Mouse (Mus musculus) stomach, embryonic 14.5 days (tissue): ENCODE measurements around the gene Ptbp2. TPM values are rescaled to one million over a fixed set of nuclear protein-coding genes. Genes with fewer than 3 reads are reported as not detected.

Experiments
- ATAC-seq: fragments of 200-750 bp; cut with Nextera tagmentation; 2 replicates; pipeline ENCODE4 v1.8.0; 2017; ENCODE audit warnings: low read depth, moderate TSS enrichment; ENCODE audit not compliant: insufficient number of reproducible peaks, insufficient read depth, low FRiP score
- H3K27ac ChIP-seq: fragments of 300-500 bp; sonication (generic); 2 replicates; pipeline ENCODE4 v1.5.1; 2014; ENCODE audit warnings: mild to moderate bottlenecking, low read length, moderate library complexity, mixed read lengths
- H3K27me3 ChIP-seq: fragments of 300-500 bp; sonication (generic); 2 replicates; pipeline ENCODE4 v1.6.1; 2014; ENCODE audit warnings: low read length, control low read depth, mixed read lengths; ENCODE audit not compliant: control insufficient read depth, insufficient read depth
- H3K36me3 ChIP-seq: fragments of 300-500 bp; sonication (generic); 2 replicates; pipeline ENCODE4 v1.6.1; 2014; ENCODE audit warnings: mild to moderate bottlenecking, control low read depth, low read length, moderate library complexity, mixed read lengths; ENCODE audit not compliant: control insufficient read depth, insufficient read depth
- H3K4me1 ChIP-seq: fragments of 300-500 bp; sonication (generic); 2 replicates; pipeline ENCODE4 v1.6.1; 2014; ENCODE audit warnings: low read length, control low read depth, mixed read lengths; ENCODE audit not compliant: control insufficient read depth, insufficient read depth
- H3K4me2 ChIP-seq: fragments of 300-500 bp; sonication (generic); replicated peaks from 2 replicates; pipeline ENCODE4 v1.6.1; 2014; ENCODE audit warnings: low read depth, low read length, control low read depth
- H3K4me3 ChIP-seq: fragments of 300-500 bp; sonication (generic); 2 replicates; pipeline ENCODE4 v1.5.1; 2014; ENCODE audit warnings: low read depth, low read length, control low read depth
- H3K9ac ChIP-seq: fragments of 300-500 bp; sonication (generic); replicated peaks from 2 replicates; pipeline ENCODE4 v1.6.1; 2014; ENCODE audit warnings: low read depth, mild to moderate bottlenecking, control low read depth, low read length, moderate library complexity, mixed read lengths
- H3K9me3 ChIP-seq: fragments of 300-500 bp; sonication (generic); 2 replicates; pipeline ENCODE4 v1.6.1; 2016; ENCODE audit warnings: low read depth, low read length, control low read depth; ENCODE audit not compliant: control insufficient read depth
- WGBS: fragments of 180-500 bp; shearing (Covaris S2); extraction: QIAGEN DNeasy Blood & Tissue Kit; methylation state at CpG from one replicate; pipeline ENCODE4 v1.1.7; 2014; 5-methylcytosine and 5-hydroxymethylcytosine counted together
- microRNA-seq: library from miRNA; unstranded; fragments of <30 nt; microRNA quantifications from one replicate; pipeline ENCODE4, GENCODE M21; 2016
- polyA plus RNA-seq: library from polyadenylated mRNA; unstranded; fragments of >200 nt; fragmentation: Nextera tagmentation; extraction: Ambion mirVana; gene quantifications from 2 replicates; pipeline ENCODE4 v1.2.1, GENCODE M21; 2014

The Ptbp2 gene
- polyA plus RNA-seq, 1 experiment from 2014 or later, result 85.1 TPM

- peaks cover 22% of the 10 kb centered on the region for H3K36me3 ChIP-seq
- no peaks in the 10 kb centered on the region for H3K4me1 ChIP-seq
- H3K27me3 ChIP-seq, result no peaks in the 10 kb centered on the region
- no peaks in the 10 kb centered on the region for H3K9me3 ChIP-seq
- H3K27ac ChIP-seq, result no peak overlapping the region
- H3K9ac ChIP-seq, result no peak overlapping the region
- no peak for ATAC-seq
- no peak overlapping the region for H3K4me3 ChIP-seq
- H3K4me2 ChIP-seq, result no peak overlapping the region
- 64% methylated on average over 1 of the region's 1 CpGs for WGBS
Observed at GRCm38 (mm10) chr3:119745801-119746200, 38.5 kb downstream of the Ptbp2 start.

- Histone ChIP-seq H3K9ac (no peak overlapping the region), H3K27ac (no peak overlapping the region), H3K27me3 (no peaks in the 10 kb centered on the region), H3K4me1 (no peaks in the 10 kb centered on the region), H3K4me3 (no peak overlapping the region), H3K36me3 (peaks cover 4% of the 10 kb centered on the region), H3K9me3 (no peaks in the 10 kb centered on the region), H3K4me2 (no peak overlapping the region)
- WGBS, result 87% methylated on average over 2 of the region's 2 CpGs
- no peak for ATAC-seq
Observed at GRCm38 (mm10) chr3:119729863-119730262, 54.4 kb downstream of the Ptbp2 start.

- 87% methylated on average over 5 of the region's 5 CpGs for WGBS
- Histone ChIP-seq H3K4me1 (no peaks in the 10 kb centered on the region), H3K27ac (no peak overlapping the region), H3K9ac (no peak overlapping the region), H3K4me2 (no peak overlapping the region), H3K9me3 (no peaks in the 10 kb centered on the region), H3K27me3 (no peaks in the 10 kb centered on the region), H3K4me3 (no peak overlapping the region), H3K36me3 (no peaks in the 10 kb centered on the region)
- 0 out of 2 replicates have a peak, but pooled peaks have one; percentile 42 for ATAC-seq
Observed at GRCm38 (mm10) chr3:119712066-119712465, 72.2 kb downstream of the Ptbp2 start.

GRCm38 (mm10) chr3:119711503-119711902 lies 72.8 kb downstream of the Ptbp2 start:
- no peaks in the 10 kb centered on the region for H3K4me1 ChIP-seq
- no peak overlapping the region for H3K4me2 ChIP-seq
- H3K36me3 ChIP-seq, result no peaks in the 10 kb centered on the region
- H3K27me3 ChIP-seq, result no peaks in the 10 kb centered on the region
- no peak overlapping the region for H3K27ac ChIP-seq
- no peak for ATAC-seq
- no peak overlapping the region for H3K9ac ChIP-seq
- 100% methylated on average over 3 of the region's 3 CpGs for WGBS
- no peak overlapping the region for H3K4me3 ChIP-seq
- no peaks in the 10 kb centered on the region for H3K9me3 ChIP-seq

- Histone ChIP-seq H3K9me3 (no peaks in the 10 kb centered on the region), H3K4me2 (no peak overlapping the region), H3K27ac (no peak overlapping the region), H3K4me3 (no peak overlapping the region), H3K36me3 (no peaks in the 10 kb centered on the region), H3K9ac (no peak overlapping the region), H3K4me1 (0 out of 2 replicates have a peak, but pooled peaks cover 3% of the 10 kb centered on the region), H3K27me3 (no peaks in the 10 kb centered on the region)
- ATAC-seq, result no peak
- 30% methylated on average over 3 of the region's 3 CpGs for WGBS
Observed at GRCm38 (mm10) chr3:119701467-119701866, 82.8 kb downstream of the Ptbp2 start.

GRCm38 (mm10) chr3:119684741-119685140 lies 99.5 kb downstream of the Ptbp2 start:
- Histone ChIP-seq H3K4me2 (no peak overlapping the region), H3K27ac (no peak overlapping the region), H3K9me3 (no peaks in the 10 kb centered on the region), H3K27me3 (no peaks in the 10 kb centered on the region), H3K4me3 (no peak overlapping the region), H3K9ac (no peak overlapping the region), H3K36me3 (no peaks in the 10 kb centered on the region), H3K4me1 (no peaks in the 10 kb centered on the region)
- no peak for ATAC-seq
- WGBS, result 60% methylated on average over 6 of the region's 6 CpGs

Small RNA genes lying within 50 kb of the gene (microRNA-seq; reads per million reads assigned to microRNA genes)
- gene Gm24744, result not detected
